Mouse (Mus musculus) left cerebral cortex, postnatal 25 days (tissue): Measurements from ENCODE around the gene Iqgap2. TPM values are rescaled to one million over a fixed set of nuclear protein-coding genes. Genes with fewer than 3 reads are reported as not detected.

Source experiments
- DNase-seq, 2 experiments: peaks; one replicate each; pipeline ENCODE4 v3.0.0; 2022; ENCODE audit warnings: low spot score in 2 of 2, mixed read lengths in 1 of 2
- intact Hi-C: fragments of 180-260 bp; cut with DNase I; formaldehyde crosslinking; loops from one replicate; pipeline ENCODE4 v1.15.1; 2025
- total RNA-seq, 2 experiments: library from RNA; stranded (reverse); gene quantifications; 2 replicates each; pipeline ENCODE4 v1.2.3; 2021

Iqgap2 gene
- total RNA-seq: 10 to 100 TPM; 16.8 to 19.0 TPM

DNA sequence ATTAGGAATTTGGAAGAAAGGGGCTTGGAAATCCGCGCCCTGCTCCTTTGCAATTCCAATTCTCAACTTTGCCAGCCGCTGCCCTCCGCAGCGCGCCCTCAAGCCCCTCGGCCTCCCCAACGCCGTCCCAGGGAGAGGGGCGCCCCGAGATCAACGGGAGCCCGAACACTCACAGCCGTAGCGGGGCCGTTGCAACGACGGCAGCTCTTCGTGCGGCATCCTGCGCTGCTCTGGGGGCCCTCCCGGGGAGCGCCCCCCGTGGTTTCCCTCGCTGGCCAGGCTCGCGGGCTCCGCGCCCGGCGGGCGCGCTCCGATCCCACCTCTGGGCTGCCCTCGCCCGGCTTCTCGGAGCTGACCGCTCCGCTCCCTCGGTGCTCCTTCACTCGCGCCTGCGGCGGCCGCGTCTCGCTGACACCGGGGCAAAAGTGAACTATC is at the start of gene Iqgap2:
TSS of gene Iqgap2 (minus strand) at position 432 of the 435 bp plus-strand sequence.
- intact Hi-C loops: loop anchor here (5.0 kb wide), 1 partner anchor 71 kb away; no protein-coding TSS in a partner anchor
- DNase-seq: peak in 1 of 2 experiments; percentile 23

DNA sequence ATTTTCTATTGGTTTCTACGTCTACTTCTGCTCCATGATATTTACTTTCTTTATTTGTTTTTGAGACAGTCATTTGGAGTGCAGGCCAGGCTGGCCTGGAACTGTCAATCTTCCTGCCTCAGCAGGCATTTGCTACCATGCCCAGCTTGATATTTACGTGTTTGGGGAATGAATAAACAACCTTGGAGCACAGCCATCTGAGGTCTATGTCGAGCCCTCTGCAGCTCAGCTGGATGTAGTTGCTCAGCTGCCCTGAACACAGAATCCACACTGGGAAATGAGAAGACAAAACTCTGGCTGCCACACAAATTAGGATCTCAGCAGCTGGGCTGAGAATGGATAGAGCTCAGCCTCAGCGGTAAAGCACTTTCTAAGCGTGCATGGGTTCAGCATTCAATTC is 49.1 kb upstream of the Iqgap2 start:
- DNase-seq: no peak
- intact Hi-C loops: no loop called here

DNA sequence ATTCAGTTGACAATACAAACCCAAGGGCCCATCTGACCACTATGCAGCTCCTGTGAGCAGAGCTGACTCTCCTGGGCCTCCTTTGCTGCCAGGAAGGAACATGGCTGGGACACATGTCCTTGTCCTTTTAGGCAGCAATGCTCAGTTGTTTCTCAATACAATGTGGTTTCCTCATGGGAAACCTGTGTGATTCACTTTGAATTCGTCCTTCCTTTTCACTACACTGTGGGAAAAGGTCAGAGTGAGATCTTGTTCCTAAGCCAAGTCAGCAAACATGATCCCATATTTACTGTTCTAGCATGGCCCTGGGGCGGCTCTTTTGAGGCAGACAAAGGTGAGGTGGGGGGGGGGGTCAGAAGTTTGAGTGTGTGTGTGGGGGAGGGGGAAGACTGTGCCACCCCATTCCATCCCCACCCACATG is 32.5 kb upstream of the Iqgap2 start:
- intact Hi-C loops: no loop called here
- no peak for DNase-seq

DNA sequence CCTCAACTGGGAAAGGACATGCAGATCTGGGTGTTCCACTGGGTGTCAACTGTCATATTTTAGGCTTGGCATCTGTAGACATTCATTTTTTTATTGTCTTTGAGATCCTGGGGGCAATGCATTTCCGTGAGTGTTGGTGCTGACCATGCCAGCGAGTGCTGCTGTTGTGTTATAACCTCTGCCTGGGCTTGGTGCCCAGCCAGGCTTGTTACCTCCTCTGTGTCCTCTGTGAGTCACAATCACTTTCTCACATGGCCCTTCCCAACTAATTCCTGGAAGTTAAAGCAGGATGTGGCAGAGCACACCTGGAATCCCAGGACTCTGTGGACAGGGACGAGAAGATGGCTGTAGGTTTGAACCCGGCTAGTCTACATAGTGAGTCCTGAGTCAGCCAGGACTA is 30.9 kb upstream of the Iqgap2 start:
- intact Hi-C loops: no loop called here
- DNase-seq: no peak

DNA sequence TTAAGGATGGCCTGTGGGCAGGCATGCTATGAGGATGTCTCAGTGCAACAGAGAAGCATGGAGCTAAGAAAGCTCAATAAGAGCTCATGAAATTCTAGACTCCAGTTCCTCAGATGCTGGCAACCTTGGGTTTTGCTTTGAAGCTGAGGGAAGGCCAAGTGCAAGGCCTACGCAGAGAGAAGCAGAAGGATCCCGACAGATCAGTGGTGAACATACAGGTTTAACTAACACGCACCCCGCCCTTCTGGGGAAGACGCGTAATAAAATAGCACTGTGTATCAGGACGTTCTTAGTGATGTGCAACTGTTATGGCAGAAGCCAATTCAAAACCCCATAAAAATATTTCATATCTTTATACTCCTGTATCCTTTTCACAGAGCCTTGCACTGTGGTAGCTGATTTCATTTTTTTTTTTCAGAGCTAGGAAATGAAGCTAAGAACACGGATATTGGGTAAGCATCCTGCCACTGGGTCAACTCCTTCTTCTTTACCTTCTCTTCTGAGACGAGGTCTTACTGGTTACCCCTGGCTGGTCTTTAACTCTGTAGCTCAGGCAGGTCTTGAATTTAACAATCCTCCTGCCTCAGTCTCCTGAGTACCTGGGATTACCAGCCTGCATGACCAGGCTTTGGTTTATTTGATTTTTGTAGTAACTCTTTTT is 27.0 kb upstream of the Iqgap2 start:
- DNase-seq: peak in 1 of 2 experiments; percentile 20

DNA sequence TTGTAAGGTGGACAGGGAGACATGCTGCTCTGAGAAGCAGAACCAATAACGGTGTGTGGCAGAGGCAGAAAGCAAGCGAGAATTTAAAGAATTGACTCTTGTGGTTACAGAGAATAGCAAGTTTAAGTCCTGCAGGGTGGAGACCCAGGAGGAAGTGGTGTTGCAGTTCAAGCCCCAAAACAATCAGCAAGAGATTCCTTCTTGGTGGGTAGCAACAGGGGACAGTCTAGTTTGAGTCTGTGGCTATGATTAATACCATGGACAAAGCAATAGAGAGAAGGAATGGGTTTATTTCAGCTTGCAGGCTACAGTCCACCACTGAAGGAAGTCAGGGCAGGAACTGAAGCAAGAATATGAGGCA is 21.3 kb upstream of the Iqgap2 start:
- intact Hi-C loops: loop anchor here (5.0 kb wide), 1 partner anchor 91 kb away; no protein-coding TSS in a partner anchor
- no peak for DNase-seq

More for the DNA sequence above, 27.0 kb upstream of the Iqgap2 start:
- intact Hi-C loops: no loop called here

DNA sequence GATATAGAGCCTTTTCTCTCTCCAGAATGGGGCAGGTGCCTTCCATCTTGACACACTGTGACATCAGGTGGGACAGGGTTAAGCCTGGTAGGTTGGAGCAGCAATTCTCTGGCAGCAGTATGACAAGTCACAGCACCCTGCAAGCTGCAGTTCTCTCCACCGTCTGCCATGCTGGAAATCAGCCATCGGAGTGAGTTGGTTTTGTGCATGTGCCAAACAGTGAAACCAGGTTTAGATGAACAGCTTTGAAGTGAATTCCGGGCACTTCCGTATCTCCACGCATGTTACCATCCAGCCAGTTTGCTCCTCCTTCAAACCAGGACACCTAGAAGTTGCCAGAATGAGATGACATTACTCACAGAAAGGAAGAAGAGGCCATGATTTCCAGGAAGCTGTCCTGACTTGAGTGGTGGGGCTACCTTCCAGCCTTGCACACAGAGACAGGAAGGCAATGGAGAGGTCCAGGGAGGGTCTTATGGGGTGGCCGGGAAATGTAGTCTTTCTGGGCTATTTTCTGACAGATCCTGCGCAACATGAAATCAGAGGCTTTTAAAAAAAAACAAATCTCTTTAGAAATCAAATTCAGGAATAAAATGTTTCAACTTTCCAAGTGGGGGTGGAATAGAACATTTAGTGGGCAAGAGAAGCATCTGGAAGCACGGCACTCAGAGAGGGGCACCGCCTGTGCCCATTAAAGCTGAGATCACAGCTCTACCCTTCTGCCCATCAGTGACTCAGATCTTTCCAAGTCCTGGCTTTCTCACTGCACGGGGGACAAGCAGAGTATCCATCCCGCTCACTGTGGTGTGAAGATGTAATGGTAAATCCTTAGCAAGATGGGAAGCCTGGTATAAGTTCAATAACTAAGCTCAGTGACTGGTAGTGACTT is 20.7 kb upstream of the Iqgap2 start:
- peak; percentile 56 to 79 for DNase-seq
- intact Hi-C loops: loop anchor here (1.0 to 5.0 kb wide), 2 partner anchors 49 to 90 kb away; no protein-coding TSS in a partner anchor

DNA sequence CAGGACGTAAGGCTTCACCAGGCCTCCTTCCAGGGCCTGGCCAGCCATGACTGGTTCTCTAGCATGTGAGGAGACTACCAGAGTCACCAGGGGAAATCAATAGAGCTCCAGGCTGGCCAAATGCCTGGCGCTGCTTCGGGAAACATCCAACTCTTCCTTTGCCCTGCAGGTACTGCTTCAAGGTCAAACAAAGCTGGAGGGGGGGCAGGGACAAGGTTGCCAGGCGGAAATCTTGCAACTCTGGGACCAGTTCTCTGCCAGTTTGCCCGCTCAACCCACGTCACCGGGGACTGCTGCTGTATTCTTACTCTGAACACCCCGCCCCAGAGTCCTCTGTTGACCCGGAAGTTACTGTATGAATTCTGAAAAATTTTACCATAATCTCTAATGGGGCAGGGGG is 18.5 kb upstream of the Iqgap2 start:
- no peak for DNase-seq
- intact Hi-C loops: loop anchor here (5.0 kb wide), 1 partner anchor 88 kb away; no protein-coding TSS in a partner anchor

DNA sequence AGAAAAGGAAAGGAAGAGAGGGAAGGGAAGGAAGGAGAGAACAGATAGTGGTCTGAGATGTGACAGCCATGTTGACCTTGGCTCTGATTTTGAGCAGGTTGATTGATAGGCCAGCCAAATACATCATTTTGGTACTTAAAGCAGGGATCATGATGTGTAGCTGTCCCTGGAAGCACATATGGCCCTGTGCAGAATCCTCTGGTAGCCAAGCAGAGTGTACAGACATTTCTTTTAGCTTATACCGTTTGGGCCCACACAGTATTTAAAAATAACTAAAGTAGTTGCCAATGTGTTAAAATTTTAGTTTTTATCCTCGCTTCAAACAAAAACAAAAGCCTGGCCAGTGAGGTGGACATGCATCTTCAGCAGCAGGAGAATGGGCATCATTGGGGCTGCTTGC is 17.5 kb upstream of the Iqgap2 start:
- intact Hi-C loops: no loop called here

DNA sequence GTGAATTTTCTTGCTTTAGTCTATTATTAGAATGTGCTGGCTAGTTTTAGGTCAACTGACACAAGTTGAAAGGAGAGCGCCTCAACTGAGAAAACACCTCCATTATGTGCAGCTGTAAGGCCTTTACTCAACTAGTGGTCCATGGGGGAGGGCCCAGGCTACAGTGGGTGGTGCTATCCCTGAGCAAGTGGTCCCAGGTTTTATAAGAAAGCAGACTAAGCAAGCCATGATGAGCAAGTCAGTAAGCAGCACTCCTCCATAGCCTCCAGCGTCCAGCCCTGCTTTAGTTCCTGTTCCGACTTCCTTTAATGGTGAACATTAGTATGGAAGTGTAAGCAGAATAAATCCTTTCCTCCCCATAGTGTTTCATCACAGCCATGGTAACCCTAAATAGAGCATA is 11.0 kb upstream of the Iqgap2 start:
- no peak for DNase-seq
- intact Hi-C loops: no loop called here

More for the DNA sequence above, 17.5 kb upstream of the Iqgap2 start:
- DNase-seq: peak; percentile 43 to 75

DNA sequence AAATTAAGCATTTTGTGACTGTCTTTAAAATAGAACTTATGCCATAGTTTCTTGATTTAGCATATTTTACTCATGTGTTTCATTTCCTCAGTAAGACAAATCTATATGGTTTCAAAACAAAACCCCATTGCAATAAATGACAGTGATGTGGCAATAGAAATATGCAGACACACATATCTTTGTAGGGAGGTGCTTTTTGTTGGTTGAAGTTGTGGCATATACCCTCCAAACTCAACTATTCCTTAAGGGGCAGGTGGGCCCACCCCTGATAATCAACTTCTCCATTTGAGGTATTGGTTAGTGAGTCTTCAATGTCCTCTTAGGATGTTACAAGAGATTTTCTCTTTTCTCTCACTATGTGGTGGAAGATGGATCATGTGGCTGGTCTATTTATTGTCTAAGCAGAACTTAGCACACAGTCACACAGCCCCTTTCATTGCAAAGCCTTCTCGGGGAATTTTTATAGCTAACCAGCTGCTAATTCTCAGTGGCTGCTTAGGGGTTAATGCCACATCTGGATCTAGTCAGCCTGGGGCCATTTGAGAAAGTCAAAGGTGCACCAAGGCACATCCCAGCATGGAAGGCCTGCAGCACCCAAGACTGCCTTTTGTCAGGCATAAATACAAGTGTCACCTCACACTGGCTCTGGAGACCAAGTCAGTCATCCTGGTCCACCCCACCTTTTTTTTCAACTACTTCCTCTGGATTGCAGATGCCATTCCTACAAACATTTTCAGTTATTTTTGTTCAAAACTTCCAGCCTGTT is 8.3 kb upstream of the Iqgap2 start:
- DNase-seq: no peak
- intact Hi-C loops: no loop called here

DNA sequence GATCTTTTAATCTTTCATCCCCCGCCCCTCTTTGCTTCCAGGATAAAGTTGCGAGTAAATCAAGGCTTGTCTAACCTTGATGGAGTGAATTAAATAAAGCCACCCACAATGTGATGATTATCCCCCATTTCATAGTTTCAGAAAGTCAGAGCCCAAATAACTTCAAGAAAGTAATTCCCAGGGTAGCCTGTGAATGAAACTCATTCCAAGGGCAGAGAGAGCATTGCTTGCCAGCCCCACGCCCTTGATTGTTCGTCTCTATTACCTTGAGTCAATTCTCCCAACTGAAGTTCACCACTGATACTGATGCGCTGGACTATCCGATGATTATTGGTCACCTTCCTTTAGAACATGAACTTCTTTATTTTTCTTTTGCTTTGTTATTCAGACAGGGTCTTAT is 4.8 kb upstream of the Iqgap2 start:
- intact Hi-C loops: no loop called here
- DNase-seq: no peak

DNA sequence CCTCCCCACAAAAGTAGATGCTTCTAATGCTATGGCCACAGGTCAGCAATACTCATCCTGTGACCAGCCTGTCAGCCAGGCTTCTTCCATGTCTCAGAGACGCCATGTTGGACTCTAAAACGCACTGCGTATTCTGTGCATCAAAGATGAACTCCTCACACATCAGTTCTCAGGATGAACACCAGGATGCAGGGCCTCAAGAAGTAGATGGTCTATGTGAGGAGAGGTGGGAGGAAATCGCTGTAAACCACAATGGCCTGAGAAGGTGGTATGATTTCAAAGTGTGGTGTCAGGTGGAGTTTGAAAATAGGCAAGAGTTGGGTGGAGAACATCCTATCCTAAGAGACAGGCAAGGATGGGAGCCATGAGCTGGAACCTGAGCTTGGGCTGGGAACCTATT is 1.4 kb upstream of the Iqgap2 start:
- no peak for DNase-seq
- intact Hi-C loops: loop anchor here (2.0 to 5.0 kb wide), 2 partner anchors 69 to 116 kb away; no protein-coding TSS in a partner anchor

DNA sequence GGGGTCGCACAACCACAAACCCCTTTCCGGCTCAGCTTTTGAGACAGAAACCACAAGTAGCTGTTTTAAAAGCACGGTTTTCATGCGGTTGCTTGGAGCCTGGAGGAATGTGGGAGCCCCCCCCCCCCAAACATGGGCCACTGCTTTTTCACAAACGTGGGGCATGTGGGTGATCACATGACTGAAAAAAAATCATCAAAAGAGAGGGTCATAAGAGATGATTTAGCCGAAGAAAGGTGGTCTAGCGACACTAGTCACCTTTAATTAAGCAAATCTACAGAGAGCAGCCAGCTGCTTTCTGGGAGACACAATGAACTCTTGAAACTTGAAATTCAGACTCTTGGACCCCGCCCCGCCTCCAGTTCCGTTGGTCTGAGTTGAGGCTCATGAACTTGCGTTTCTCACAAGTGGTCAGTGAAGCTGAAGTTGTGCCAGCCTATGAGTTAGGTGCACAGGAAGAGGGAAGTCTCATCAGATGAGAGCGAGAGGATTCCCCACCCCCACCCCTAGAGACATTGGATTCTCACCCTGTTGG is 956 bp upstream of the Iqgap2 start:
- DNase-seq: no peak
- intact Hi-C loops: loop anchor here (1.0 to 5.0 kb wide), 3 partner anchors 70 to 153 kb away; no protein-coding TSS in a partner anchor

DNA sequence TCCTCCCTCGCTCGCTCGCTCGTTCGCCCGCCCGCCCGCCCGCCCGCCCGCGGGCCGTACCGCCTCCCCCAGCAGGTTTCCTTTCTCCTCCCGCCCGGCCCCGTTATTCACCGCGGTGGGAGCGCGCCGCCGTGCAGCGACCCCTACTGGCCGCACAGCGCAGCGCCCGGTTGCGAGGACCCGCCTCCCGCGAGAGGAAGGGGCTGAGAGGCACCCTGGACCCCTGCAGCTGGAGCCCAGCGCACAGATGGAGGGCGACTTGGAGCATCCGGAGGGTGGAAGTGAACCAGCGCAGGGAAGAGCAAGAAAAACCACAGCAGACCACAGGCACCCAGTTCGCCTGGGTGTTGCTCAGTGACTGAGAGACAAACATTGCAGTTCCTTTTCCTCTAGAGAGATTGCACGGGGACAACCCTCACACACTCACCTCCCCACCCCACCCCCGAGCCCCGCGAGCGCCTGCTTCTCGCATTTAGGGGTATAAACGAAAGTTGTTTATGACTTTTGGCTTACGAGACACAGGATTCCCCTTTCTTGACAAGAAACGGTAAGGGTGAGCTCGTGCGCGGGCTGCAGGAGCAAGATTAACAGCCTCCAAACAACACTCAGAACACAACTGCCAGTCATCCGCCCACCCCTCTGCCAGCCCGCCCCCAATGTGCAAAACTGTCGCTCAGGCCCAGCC is 346 bp upstream of the Iqgap2 start:
- DNase-seq: peak; percentile 70 to 81
- intact Hi-C loops: loop anchor here (1.0 to 5.0 kb wide), 3 partner anchors 70 to 153 kb away; no protein-coding TSS in a partner anchor

DNA sequence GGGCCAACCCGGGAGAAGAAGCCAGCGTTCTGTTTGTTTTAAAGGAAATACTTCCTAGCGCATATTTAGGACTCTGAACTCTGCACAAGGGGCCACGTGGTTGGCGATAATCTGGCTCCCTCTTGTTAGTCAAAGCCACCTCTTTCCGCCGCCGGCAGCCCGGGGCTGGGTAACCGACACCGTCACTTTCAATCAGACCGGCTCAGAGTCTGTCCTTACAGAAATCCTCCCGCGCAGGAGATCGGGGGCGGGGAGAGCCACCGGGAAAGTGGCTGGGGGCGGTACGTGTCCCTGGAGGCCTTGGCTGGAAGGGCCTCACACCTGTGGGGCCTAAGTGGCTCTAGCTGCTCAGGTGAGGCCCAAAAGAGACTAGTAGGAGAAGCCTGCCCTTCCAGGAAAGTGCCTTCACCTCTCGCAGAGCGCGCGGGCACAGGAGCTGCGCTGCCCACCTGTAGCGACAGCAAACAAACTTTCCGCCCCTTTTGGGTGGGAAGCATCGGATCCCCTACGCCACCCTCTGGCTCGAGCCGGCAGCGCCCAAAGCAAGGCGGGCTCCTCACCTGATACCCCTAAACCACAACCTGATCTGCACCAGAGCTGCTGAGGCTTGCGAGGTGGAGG is 761 bp downstream of the Iqgap2 start:
- DNase-seq: peak; percentile 26 to 36

DNA sequence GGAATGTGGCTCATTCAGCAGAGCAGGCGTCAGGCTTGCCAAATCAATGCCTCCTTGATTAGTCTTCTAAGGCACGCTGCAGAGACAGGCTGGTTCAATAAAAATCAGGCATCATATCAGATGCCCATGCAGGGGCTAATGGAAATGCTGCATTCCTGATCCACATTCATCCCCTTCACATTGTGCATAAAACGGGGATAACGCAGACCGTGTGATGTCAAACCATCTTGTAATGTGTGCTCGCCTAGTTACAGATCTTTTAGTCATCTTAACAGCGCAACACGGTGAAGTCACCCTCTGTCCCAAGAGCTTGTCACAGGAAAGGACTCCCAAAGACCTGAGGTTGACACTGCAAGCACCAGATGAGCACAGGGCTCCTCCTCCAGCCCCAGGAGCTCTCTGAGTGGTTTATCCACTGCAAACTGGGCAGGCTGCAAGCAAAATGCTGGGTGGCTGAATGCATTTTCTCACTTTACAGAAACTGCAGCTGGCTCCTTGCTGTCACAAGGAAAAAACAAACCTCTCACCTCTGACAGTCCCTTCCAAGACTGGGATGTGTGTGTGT is 1.7 kb downstream of the Iqgap2 start:
- peak in 1 of 2 experiments; percentile 49 for DNase-seq
- intact Hi-C loops: loop anchor here (5.0 kb wide), 1 partner anchor 72 kb away; no protein-coding TSS in a partner anchor

More for the DNA sequence above, 761 bp downstream of the Iqgap2 start:
- intact Hi-C loops: loop anchor here (5.0 kb wide), 1 partner anchor 71 kb away; no protein-coding TSS in a partner anchor

DNA sequence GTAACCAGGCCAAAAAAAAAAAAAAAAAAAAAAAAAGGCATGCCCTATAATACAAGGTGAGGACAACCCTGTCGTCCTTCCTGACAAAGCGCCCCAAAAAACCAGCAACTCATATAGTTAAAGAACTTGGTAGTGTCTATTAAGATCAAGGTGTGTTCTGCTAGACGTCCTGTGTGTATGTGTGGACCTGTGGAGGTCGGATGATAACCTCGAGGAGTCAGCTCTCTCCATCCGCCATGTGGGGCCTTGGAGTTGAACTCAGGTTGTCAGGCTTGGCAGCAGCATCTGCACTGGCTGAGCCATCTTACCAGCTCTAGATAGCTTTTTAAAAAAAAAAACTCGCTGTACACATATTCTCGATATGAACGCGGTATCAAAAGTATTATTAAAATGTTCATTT is 2.4 kb downstream of the Iqgap2 start:
- intact Hi-C loops: no loop called here
- no peak for DNase-seq
